Mouse (Mus musculus): ENCODE measurements at regions not wholly inside any gene's neighbourhood (a gene's known extent, or its start where the extent isn't known, plus 50 kb on each side); places are given as distances from the start of the nearest gene placed in this dataset.
A peak's percentile ranks its signal among the peaks of the same experiment; 100 is the strongest.

DNA sequence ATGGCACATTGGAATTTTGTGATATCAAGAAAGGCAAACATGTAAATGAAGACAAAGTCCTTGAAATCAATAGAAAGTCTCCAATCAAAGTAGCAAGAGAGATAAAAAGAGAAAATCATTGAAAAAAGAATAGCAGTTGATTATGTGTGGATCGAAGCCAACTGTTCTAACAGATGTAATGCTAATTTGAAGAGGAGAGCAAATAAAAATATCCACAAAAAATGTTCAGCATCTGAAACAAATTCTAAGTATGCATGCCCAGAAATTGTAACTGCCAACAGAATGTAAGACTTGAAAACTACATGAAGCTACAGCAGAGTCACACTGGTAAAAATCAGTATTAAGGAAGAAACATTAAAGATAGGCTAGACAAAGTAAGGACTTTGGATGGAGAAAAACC is 587.2 kb upstream of the Galntl6 start:
- no peak for DNase-seq (ENCODE audit: low read depth, low spot score)

DNA sequence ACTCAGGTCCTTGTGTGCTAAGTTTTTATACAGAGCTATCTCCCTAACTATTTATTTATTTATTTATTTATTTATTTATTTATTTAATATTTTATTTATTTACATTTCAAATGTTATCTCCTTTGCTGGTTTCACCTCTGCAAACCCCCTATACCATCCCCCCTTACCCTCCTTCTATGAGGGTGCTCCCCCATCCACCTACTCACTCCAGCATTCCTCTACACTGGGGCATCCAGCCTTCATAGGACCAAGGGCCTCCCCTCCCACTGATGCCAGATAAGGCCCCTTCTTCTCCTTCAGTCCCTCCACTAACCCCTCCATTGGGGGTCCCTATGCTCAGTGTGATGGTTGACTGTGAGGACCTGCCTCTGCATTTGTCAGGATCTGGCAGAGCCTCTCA is 579.0 kb upstream of the Galntl6 start:
- no peak for DNase-seq (ENCODE audit: low read depth, low spot score)

DNA sequence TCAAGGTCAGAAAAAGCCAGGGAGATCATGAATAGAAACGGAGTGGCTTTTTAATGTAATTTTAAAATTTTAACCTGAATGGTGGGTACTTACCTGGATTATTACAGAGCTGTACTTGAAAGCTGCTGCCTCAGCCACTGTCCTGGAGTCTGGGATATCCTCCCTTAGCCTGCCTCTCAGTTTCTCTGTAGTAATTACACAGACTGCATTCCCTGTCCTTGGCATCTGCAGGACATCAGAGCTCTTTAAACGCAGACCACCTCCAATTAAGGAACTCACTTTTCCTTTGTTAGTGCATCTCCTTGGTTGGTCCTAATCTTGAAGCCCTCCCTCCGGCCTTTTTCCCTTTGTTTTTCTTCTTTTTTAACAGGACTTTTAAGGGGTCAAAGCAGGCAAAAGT is 565.8 kb upstream of the Galntl6 start:
- no peak for DNase-seq (ENCODE audit: low read depth, low spot score)

DNA sequence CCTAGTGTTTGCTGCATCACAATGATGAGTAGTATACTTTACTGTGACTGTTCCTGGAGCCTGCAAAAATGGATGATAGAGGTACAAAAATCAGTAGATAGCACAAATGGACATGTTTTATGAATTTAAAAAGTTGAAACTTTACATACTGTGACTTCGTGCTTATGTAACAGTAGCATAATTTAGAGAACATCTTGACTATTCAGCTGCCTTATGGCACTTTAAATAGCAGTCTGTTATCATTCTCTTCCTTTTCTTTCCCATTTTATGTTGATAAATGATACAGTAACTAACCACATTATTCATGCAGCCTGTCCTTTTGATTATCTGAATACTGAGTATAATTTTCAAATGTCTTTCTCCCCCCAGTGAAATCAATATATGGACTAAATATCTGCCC is 561.8 kb upstream of the Galntl6 start:
- DNase-seq (ENCODE audit: low read depth, low spot score), result no peak

DNA sequence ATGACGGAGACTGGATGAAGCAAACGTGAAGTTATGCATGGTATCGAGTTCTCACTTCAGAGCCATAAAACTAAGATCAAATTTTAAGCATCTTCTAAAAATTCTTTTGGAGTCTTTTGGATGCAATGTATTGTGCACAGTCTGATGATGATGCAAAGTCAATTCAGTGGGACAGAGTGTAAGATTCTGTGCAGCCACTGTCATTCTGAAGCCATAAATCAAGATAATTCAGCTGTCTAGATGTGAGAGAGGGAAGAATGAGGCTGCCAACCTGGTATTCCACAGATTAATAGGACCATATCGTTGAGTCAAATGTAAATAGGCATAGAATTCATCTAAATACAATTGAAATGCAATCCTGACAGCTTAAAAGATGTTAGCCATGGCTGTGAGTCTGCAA is 536.2 kb upstream of the Galntl6 start:
- no peak for DNase-seq (ENCODE audit: low read depth, low spot score)

DNA sequence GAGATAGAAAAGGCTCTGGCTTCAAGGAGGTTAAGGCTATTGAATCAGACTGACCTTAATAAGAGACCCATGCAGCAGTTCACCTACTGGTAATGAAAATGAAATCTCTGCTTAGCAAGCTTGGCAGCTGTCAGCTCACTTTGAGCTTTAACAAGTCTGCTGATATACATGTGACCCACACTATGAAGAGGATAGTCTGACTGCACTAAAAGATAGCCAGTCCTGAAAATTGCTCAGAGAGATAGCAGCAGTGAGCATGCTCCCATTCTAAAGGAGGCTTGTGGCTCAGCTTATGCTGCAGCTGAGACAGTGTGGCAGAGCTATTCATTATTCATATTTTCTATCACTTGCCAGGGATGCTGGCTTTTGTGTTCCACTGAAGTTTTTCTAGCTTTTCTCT is 491.2 kb upstream of the Galntl6 start:
- DNase-seq (ENCODE audit: low read depth, low spot score), result no peak

DNA sequence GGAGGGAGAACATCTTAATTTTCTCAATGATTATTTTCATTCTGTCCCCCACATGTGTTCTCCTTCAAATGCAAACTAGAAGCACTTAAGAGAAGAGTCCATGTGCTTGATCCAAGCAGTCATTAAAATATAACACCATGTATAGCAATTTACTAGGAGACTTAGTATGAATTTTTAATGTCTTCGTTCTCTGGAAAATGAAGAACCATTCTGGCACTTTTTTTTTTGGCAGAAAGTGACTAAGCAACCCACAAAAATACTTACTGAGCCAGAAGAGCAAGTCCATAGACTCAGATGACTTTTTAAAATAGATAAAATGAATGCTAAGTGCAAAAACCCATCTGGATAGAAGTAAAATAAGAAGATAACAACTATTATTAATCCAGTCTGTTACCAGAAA is 477.3 kb upstream of the Galntl6 start:
- DNase-seq (ENCODE audit: low read depth, low spot score), result no peak

DNA sequence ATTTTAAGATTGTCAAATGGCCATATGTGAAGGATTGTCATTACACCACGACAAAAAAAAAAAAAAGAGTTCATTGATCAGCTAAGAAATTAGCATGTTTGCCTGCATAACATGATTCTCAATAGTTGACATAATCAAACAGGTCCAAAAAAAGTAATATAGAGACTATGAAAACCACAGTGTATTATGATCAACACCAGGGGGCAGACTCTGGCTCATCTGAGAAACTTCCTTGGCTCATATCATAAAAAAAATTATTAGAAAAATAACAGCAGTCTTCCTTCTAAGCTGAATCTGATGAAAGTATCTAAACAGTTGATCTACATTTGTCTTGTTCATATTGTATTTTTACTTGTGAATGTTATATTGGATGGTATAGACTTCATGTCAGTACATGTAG is 472.3 kb upstream of the Galntl6 start:
- peak; percentile 10 for DNase-seq (ENCODE audit: low read depth, low spot score)

DNA sequence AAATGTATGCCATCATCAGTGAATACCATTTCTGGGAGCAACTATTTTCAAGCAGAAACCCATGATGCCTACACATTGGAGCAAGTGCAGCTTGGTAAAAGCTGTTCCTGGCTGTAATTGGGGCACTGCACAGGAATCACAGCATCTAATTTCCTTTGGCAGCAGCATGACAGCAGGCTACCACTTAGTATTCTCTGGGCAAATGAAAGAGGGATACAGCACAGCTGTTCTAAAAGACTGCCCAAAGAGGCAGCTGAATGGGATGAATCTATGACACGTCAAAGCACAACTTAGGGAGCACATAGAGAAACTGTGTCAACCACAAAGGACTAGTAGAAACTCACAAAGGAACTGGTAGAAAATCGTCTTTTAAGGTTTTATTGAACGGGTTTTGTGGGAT is 440.5 kb upstream of the Galntl6 start:
- DNase-seq (ENCODE audit: low read depth, low spot score), result no peak

DNA sequence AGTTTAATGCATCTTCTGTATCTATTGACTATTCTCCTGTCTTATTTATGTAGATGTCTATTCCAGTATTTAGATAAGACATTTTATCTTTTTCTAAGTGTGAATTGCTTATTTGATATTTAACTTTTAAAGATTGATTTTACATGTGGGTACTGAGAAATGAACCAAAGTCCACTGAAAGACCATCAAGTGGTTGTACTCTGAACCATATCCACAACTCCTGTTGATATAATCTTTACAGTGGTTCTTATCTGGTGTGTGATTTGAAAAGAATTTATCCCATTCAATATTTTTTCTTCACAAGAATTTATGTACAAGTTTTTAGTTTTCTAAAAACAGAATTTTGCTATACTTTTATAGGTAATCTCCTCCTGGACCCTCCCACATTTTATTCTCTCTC is 422.6 kb upstream of the Galntl6 start:
- DNase-seq (ENCODE audit: low read depth, low spot score), result no peak

All from 3T3-L1 (cell line).